ENCODE assay signal across 8 mouse cellular contexts in the genomic region with DNA sequence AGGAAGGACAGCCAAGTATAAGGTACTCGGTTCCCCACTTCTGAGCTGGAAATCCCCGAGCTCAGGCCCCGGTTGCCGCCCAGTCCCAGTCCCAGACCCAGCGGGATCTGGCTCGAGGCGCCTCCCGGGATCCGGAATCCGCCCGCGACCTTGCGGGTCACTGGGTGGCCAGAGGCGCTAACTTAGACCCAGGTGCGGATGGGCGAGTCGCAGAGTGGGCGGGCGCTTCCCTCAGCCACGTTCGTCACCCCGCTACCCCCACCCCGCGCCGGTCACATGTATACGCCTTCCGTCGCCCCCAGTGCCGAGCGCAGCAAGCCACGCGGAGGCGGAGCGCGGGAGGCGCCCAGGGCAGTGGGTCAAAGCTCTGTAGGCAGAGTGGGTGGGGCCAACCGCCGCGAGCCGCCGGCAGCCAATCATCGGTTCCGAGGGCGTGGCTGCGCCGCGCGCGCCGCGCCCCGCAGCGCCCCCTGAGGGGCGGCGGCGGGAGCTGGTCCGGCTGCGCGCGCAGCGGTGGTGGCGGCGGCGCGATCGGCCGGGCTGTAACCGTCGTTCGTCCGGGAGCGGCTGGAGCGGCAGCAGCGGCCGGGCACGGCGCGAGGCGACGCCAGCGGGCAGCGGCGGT. TPM values are rescaled to one million over a fixed set of nuclear protein-coding genes. Genes with fewer than 3 reads are reported as not detected.
DNase-seq lines count a peak whose midpoint lies in the region; ATAC-seq lines count a peak whose summit lies in the region.

No protein-coding gene starts in this region.

- intact Hi-C loops in gastrocnemius, postnatal 14 days (cut with DNase I; ENCODE audit: low total_unique reads), result no loop called here
- intact Hi-C loops in left cerebral cortex, postnatal 14 days (cut with DNase I), result no loop called here

- peak; percentile 92 for DNase-seq in adipocyte (ENCODE audit: low spot score)
- DNase-seq in embryo, embryonic 10 days (ENCODE audit: low spot score), result peak; percentile 96
- peak; percentile 98 for DNase-seq in gastrocnemius, postnatal 14 days
- DNase-seq in intestine, embryonic 14.5 days (ENCODE audit: low spot score), result peak; percentile 93
- peak; percentile 92 for DNase-seq in left cerebral cortex, postnatal 14 days (ENCODE audit: low spot score in 2 of 2)
- DNase-seq in mesoderm, embryonic 11.5 days (ENCODE audit: low read depth, low spot score), result peak; percentile 97
- peak; percentile 85 to 90 for DNase-seq in right cerebral cortex, postnatal 36 days (ENCODE audit: low spot score in 2 of 2)
- peak; percentile 99 for DNase-seq in yolk sac, embryonic 10.5 days (ENCODE audit: low spot score)

- no peaks in the 10 kb centered on the region for H3K9me3 ChIP-seq in intestine, embryonic 14.5 days (ENCODE audit: control insufficient read depth, low read length)

- peaks cover 39% of the 10 kb centered on the region for H3K4me1 ChIP-seq in intestine, embryonic 14.5 days (replicated peaks; ENCODE audit: control insufficient read depth, insufficient read depth, low read length)

- peak overlapping the region; percentile 94 for H3K9ac ChIP-seq in intestine, embryonic 14.5 days (ENCODE audit: low read length)

- H3K27me3 ChIP-seq in intestine, embryonic 14.5 days (replicated peaks; ENCODE audit: control insufficient read depth, insufficient read depth, low read length), result no peaks in the 10 kb centered on the region

- H3K27ac ChIP-seq in intestine, embryonic 14.5 days (ENCODE audit: low read depth), result peak overlapping the region; percentile 91

- no peaks in the 10 kb centered on the region for H3K36me3 ChIP-seq in intestine, embryonic 14.5 days (ENCODE audit: control insufficient read depth, insufficient read depth, low read length)

- peak overlapping the region; percentile 70 for H3K4me3 ChIP-seq in intestine, embryonic 14.5 days (ENCODE audit: low read depth, low read length)

- H3K4me2 ChIP-seq in intestine, embryonic 14.5 days (ENCODE audit: low read length), result peak overlapping the region; percentile 53

- peak; percentile 98 for ATAC-seq in intestine, embryonic 14.5 days (replicated peaks; ENCODE audit: low FRiP score, low TSS enrichment, low read depth)

- under 1% methylated on average over 64 of the region's 83 CpGs for WGBS in intestine, embryonic 14.5 days

RNA-seq across cellular contexts. Expression of gene Ptp4a2, which starts 8.8 kb away (rescaled TPM):
- total RNA-seq in gastrocnemius, postnatal 14 days (2021), result 100 to 1,000 TPM; 515 to 580 TPM
- 276 and 279 TPM in 2 replicates for polyA plus RNA-seq in intestine, embryonic 14.5 days (2014; fragmentation: Nextera tagmentation; extraction: Ambion mirVana)
- 100 to 1,000 TPM; 112 to 126 TPM for total RNA-seq in left cerebral cortex, postnatal 14 days (2021)

Comparison
In these comparisons a context has a peak if more than half of its experiments do, and no peak if none do; other contexts are left out.
1. Peak in every context shown above with its lines: DNase-seq, ATAC-seq, H3K4me3 ChIP-seq and H3K27ac ChIP-seq.
2. RNA of gene Ptp4a2, which starts 8.8 kb away (total RNA-seq): 515 to 580 TPM in gastrocnemius, postnatal 14 days; 112 to 126 TPM in left cerebral cortex, postnatal 14 days; every median in the first group is over 4 times any median in the second.